Mouse (Mus musculus) hindbrain, embryonic 14.5 days (tissue): ENCODE results near the gene Hes7. TPM values are rescaled to one million over a fixed set of nuclear protein-coding genes. Genes with fewer than 3 reads are reported as not detected.

ENCODE experiments used
- ATAC-seq: fragments of 200-750 bp; cut with Nextera tagmentation; 2 replicates; pipeline ENCODE4 v1.8.0; 2017; ENCODE audit warnings: moderate number of reproducible peaks, mild to moderate bottlenecking, moderate TSS enrichment, moderate library complexity; ENCODE audit not compliant: low FRiP score
- DNase-seq: peaks from one replicate; pipeline ENCODE4 v3.0.0-alpha.2; 2015; ENCODE audit warnings: low spot score
- H3K27ac ChIP-seq: fragments of 300-500 bp; sonication (generic); 2 replicates; pipeline ENCODE4 v1.5.1; 2014; ENCODE audit warnings: mild to moderate bottlenecking, moderate library complexity
- H3K27me3 ChIP-seq: fragments of 300-500 bp; sonication (generic); 2 replicates; pipeline ENCODE4 v1.6.1; 2014; ENCODE audit warnings: mild to moderate bottlenecking, low read length, mixed read lengths; ENCODE audit not compliant: control insufficient read depth, insufficient read depth
- H3K36me3 ChIP-seq: fragments of 300-500 bp; sonication (generic); replicated peaks from 2 replicates; pipeline ENCODE4 v1.6.1; 2014; ENCODE audit not compliant: control insufficient read depth, insufficient read depth
- H3K4me1 ChIP-seq: fragments of 300-500 bp; sonication (generic); replicated peaks from 2 replicates; pipeline ENCODE4 v1.6.1; 2014; ENCODE audit warnings: antibody characterized with exemption, low read length, mixed read lengths; ENCODE audit not compliant: control insufficient read depth, insufficient read depth
- H3K4me2 ChIP-seq: fragments of 300-500 bp; sonication (generic); replicated peaks from 2 replicates; pipeline ENCODE4 v1.6.1; 2014; ENCODE audit warnings: mild to moderate bottlenecking, moderate library complexity
- H3K4me3 ChIP-seq: fragments of 300-500 bp; sonication (generic); replicated peaks from 2 replicates; pipeline ENCODE4 v1.5.1; 2014; ENCODE audit warnings: mild to moderate bottlenecking, low read length
- H3K9ac ChIP-seq: fragments of 300-500 bp; sonication (generic); 2 replicates; pipeline ENCODE4 v1.6.1; 2014
- H3K9me3 ChIP-seq: fragments of 300-500 bp; sonication (generic); 2 replicates; pipeline ENCODE4 v1.6.1; 2016; ENCODE audit warnings: low read length; ENCODE audit not compliant: control insufficient read depth
- WGBS: fragments of 180-500 bp; shearing (Covaris S2); extraction: QIAGEN DNeasy Blood & Tissue Kit; methylation state at CpG from one replicate; pipeline ENCODE4 v1.1.7; 2014; 5-methylcytosine and 5-hydroxymethylcytosine counted together
- polyA plus RNA-seq: library from polyadenylated mRNA; unstranded; fragments of >200 nt; fragmentation: Nextera tagmentation; extraction: Ambion mirVana; gene quantifications from 2 replicates; pipeline ENCODE4 v1.2.1, GENCODE M21; 2014

Gene Hes7
- polyA plus RNA-seq, 1 experiment from 2014 or later, result 0.43 TPM

DNA sequence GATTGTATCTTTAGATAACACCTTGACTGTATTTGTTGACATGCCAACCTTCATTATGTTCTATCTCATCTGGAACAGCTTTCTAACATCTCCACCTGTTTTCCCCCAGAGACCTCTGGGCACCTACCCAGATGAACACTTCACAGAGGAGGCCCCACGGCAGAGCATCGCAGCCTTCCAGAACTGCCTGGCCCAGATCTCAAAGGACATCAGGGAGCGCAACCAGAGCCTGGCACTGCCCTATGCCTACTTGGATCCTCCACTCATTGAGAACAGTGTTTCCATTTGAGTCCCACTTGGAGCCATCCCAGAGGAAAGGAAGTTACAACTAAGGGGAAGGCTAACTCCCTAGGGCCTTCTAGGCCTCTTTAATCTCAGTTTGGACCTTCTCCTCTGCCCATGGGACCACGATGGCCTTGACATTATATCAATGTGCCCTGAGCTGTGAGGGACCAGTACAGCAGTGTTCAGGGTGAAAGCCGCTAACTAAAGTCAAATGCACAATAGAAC, 28.3 kb downstream of the Hes7 start:
- 87% methylated on average over 5 of the region's 5 CpGs for WGBS
- H3K27ac ChIP-seq, result no peak overlapping the region
- H3K4me1 ChIP-seq, result peaks cover 5% of the 10 kb centered on the region; the same call in 1 of the 2 replicates
- H3K36me3 ChIP-seq, result no peaks in the 10 kb centered on the region
- no peaks in the 10 kb centered on the region for H3K9me3 ChIP-seq
- H3K4me2 ChIP-seq, result no peak overlapping the region
- H3K4me3 ChIP-seq, result no peak overlapping the region
- H3K27me3 ChIP-seq, result peaks cover 5% of the 10 kb centered on the region; the same call in 1 of the 2 replicates
- ATAC-seq (no peak), DNase-seq (no peak)
- no peak overlapping the region for H3K9ac ChIP-seq

DNA sequence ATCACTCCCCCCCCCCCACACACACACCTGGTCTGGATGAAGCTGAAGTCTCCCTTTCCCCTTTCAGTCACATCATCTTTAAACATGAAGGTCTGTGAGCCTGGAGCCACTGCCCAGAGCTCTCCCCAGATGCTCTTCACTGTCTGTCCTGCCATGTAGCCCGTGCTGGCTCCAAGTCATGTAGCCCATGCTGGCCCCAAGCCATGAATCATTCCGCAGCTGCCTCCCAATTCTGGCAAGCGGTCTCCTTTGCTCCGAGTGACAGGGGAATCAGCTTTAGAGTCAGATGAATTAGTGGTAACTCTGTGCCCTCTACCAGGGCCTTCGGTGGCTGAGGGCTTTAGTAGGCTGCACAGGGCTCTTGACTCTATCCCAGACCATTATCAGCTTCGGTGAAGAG, 29.5 kb downstream of the Hes7 start:
- Histone ChIP-seq H3K9me3 (no peaks in the 10 kb centered on the region), H3K4me2 (no peak overlapping the region), H3K27me3 (peaks cover 5% of the 10 kb centered on the region; the same call in 1 of the 2 replicates), H3K9ac (no peak overlapping the region), H3K4me1 (peaks cover 5% of the 10 kb centered on the region; the same call in 1 of the 2 replicates), H3K36me3 (no peaks in the 10 kb centered on the region), H3K27ac (no peak overlapping the region), H3K4me3 (no peak overlapping the region)
- ATAC-seq (no peak), DNase-seq (no peak)
- 77% methylated on average over 6 of the region's 6 CpGs for WGBS

DNA sequence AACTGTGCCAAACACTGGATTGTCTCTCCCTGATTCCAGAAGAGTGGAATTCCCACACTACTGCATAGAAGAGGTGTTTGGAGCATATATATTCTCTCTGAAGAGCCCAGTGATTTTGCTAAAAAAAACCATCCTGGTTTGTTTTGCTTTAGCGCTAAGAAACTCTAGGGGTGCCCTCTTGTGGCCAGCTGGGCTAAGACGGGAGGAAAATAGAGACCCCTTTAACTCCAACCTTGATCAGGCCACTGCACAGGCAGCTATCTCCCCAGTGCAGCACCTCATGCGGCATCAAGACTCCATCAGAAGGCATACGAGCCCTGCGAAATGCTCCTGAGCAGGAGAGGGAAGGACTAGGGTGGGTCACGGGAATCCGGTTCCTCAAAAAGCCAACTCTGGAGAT, 30.2 kb downstream of the Hes7 start:
- H3K27me3 ChIP-seq, result peaks cover 5% of the 10 kb centered on the region; the same call in 1 of the 2 replicates
- H3K9ac ChIP-seq, result no peak overlapping the region
- no peak overlapping the region for H3K27ac ChIP-seq
- peak; percentile 80 for DNase-seq
- H3K4me1 ChIP-seq, result peaks cover 5% of the 10 kb centered on the region; the same call in 1 of the 2 replicates
- H3K9me3 ChIP-seq, result no peaks in the 10 kb centered on the region
- no peak overlapping the region for H3K4me3 ChIP-seq
- ATAC-seq, result no peak
- H3K4me2 ChIP-seq, result peak overlapping the region; percentile 27
- WGBS, result 4% methylated on average over 7 of the region's 7 CpGs
- H3K36me3 ChIP-seq, result no peaks in the 10 kb centered on the region

GRCm38 (mm10) chr11:69151004-69151403, 30.8 kb downstream of the Hes7 start:
- no peak overlapping the region for H3K9ac ChIP-seq

DNA sequence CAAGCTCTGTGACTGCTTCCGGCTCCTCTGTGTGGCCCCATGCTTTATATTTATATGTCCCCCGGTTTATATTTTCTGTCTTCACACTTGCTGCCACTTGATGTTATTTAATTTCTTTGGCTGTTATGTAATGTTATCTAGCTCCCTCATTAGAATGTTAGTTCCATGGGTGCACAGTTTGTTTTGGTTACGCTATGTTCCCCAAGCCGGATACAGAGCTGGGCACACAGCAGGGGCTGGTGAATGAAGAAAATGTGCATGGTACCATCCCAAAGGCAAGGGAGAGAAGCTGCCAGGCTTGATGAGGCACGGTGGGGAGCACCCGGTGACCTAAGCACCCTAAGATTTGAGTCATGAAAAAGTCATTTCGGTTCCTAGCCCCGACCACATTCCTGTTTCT, 33.6 kb downstream of the Hes7 start:
- Histone ChIP-seq H3K36me3 (no peaks in the 10 kb centered on the region), H3K27me3 (peaks cover 25% of the 10 kb centered on the region), H3K27ac (no peak overlapping the region), H3K9me3 (no peaks in the 10 kb centered on the region), H3K4me3 (no peak overlapping the region), H3K4me2 (no peak overlapping the region), H3K9ac (no peak overlapping the region), H3K4me1 (peaks cover 16% of the 10 kb centered on the region)
- DNase-seq, result no peak
- 84% methylated on average over 8 of the region's 8 CpGs for WGBS
- no peak for ATAC-seq

More at GRCm38 (mm10) chr11:69151004-69151403, 30.8 kb downstream of the Hes7 start:
- WGBS, result 72% methylated on average over 6 of the region's 6 CpGs
- H3K27me3 ChIP-seq, result peaks cover 5% of the 10 kb centered on the region; the same call in 1 of the 2 replicates
- H3K4me2 ChIP-seq, result peak overlapping the region; percentile 27
- no peaks in the 10 kb centered on the region for H3K36me3 ChIP-seq
- no peak overlapping the region for H3K4me3 ChIP-seq
- no peak for DNase-seq
- no peak overlapping the region for H3K27ac ChIP-seq
- ATAC-seq, result no peak
- no peaks in the 10 kb centered on the region for H3K9me3 ChIP-seq
- peaks cover 5% of the 10 kb centered on the region; the same call in 1 of the 2 replicates for H3K4me1 ChIP-seq

DNA sequence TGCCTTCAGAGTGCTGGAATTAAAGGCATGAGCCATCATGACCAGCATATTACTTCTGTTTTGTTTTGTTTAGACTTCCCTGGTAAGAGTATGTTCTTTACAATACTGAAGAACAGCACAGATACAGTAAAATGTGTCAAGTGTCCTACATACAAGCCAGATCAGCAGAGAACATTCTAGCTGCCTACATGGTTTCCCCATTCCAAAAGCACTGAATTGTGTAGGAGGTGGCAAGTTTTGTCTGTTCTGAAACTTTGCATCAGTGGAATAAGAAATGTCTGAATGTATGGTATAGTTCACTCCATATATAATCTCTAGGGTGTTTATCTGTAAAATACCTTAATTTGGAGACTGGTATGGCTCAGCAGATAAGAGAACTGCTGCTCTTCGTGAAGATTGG, 35.1 kb downstream of the Hes7 start:
- ATAC-seq (no peak), DNase-seq (no peak)
- Histone ChIP-seq H3K9ac (no peak overlapping the region), H3K4me2 (no peak overlapping the region), H3K27me3 (peaks cover 25% of the 10 kb centered on the region), H3K4me3 (no peak overlapping the region), H3K4me1 (peaks cover 16% of the 10 kb centered on the region), H3K36me3 (no peaks in the 10 kb centered on the region), H3K9me3 (no peaks in the 10 kb centered on the region), H3K27ac (no peak overlapping the region)
- WGBS, result 59% methylated on average over 1 of the region's 1 CpGs

- Histone ChIP-seq H3K9me3 (no peaks in the 10 kb centered on the region), H3K9ac (peak within 1 kb of the TSS; percentile 45; the same call in 1 of the 2 replicates), H3K27me3 (peaks cover 19% of the 10 kb centered on the region; the same call in 1 of the 2 replicates), H3K4me3 (peak within 1 kb of the TSS; percentile 22), H3K4me1 (peaks cover 10% of the 10 kb centered on the region), H3K4me2 (peak within 1 kb of the TSS; percentile 48), H3K36me3 (no peaks in the 10 kb centered on the region), H3K27ac (no peak within 1 kb of the TSS)
- ATAC-seq, result no peak
- 2% methylated on average over 18 of the region's 18 CpGs for WGBS
- peak; percentile 50 for DNase-seq
These were observed 36.6 kb downstream of the Hes7 start, which contains the start of gene Alox12b for GRCm38 (mm10) chr11:69156800-69157199. TSS of gene Alox12b (plus strand) at chr11:69156989.

GRCm38 (mm10) chr11:69169313-69169712, 49.1 kb downstream of the Hes7 start:
- Histone ChIP-seq H3K4me2 (no peak overlapping the region), H3K27me3 (no peaks in the 10 kb centered on the region), H3K4me3 (no peak overlapping the region), H3K9me3 (no peaks in the 10 kb centered on the region), H3K9ac (no peak overlapping the region), H3K27ac (no peak overlapping the region), H3K36me3 (no peaks in the 10 kb centered on the region), H3K4me1 (no peaks in the 10 kb centered on the region)
- no peak for ATAC-seq
- 91% methylated on average over 12 of the region's 12 CpGs for WGBS
- DNase-seq, result no peak

DNA sequence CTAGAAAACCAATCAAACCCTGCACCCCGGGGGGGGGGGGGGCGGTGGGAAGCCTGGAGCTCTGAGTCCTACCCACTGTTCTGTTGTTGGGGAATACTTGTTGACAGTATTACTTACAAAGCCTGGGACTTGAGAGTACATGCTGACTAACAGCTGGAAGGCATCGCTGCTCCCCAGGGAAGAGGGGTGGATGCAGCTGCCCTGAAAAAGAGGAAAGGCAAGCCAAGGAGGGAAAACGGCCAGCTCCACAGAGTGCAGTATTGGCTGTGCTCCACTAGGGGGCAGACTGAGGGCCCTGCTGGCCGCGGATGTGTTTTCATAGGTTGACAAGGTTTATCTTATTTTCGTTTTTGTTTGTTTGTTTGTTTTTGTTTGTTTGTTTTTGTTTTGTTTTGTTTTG, 51.4 kb downstream of the Hes7 start:
- Histone ChIP-seq H3K4me2 (no peak overlapping the region), H3K27ac (no peak overlapping the region), H3K9ac (no peak overlapping the region), H3K9me3 (no peaks in the 10 kb centered on the region), H3K36me3 (no peaks in the 10 kb centered on the region), H3K27me3 (no peaks in the 10 kb centered on the region), H3K4me3 (no peak overlapping the region), H3K4me1 (no peaks in the 10 kb centered on the region)
- DNase-seq (peak; percentile 67), ATAC-seq (no peak)
- 26% methylated on average over 7 of the region's 7 CpGs for WGBS

GRCm38 (mm10) chr11:69172606-69173005, 52.4 kb downstream of the Hes7 start:
- H3K4me3 ChIP-seq, result no peak overlapping the region
- H3K4me2 ChIP-seq, result no peak overlapping the region
- WGBS, result 90% methylated on average over 2 of the region's 2 CpGs
- ATAC-seq, result no peak
- no peaks in the 10 kb centered on the region for H3K36me3 ChIP-seq
- no peak for DNase-seq
- H3K4me1 ChIP-seq, result no peaks in the 10 kb centered on the region
- no peak overlapping the region for H3K9ac ChIP-seq
- no peaks in the 10 kb centered on the region for H3K9me3 ChIP-seq
- no peak overlapping the region for H3K27ac ChIP-seq
- no peaks in the 10 kb centered on the region for H3K27me3 ChIP-seq
